Mouse (Mus musculus): Measurements from ENCODE around the gene Vgll4. TPM values are rescaled to one million over a fixed set of nuclear protein-coding genes. Genes with fewer than 3 reads are reported as not detected.
A peak's percentile ranks its signal among the peaks of the same experiment; 100 is the strongest.

The Vgll4 gene
- polyA plus RNA-seq, 1 experiment: 59.1 TPM

- Histone ChIP-seq H3K4me1 (ENCODE audit: control insufficient read depth, insufficient read depth, insufficient read length, low read length) (peaks cover 8% of the 10 kb centered on the region), H3K27ac (replicated peaks; ENCODE audit: low read depth, low read length) (no peak overlapping the region), H3K4me3 (ENCODE audit: insufficient read depth, low read depth, low read length) (no peak overlapping the region)
Measured at GRCm38 (mm10) chr6:114833791-114834346, 135.9 kb downstream of the Vgll4 start.

DNA sequence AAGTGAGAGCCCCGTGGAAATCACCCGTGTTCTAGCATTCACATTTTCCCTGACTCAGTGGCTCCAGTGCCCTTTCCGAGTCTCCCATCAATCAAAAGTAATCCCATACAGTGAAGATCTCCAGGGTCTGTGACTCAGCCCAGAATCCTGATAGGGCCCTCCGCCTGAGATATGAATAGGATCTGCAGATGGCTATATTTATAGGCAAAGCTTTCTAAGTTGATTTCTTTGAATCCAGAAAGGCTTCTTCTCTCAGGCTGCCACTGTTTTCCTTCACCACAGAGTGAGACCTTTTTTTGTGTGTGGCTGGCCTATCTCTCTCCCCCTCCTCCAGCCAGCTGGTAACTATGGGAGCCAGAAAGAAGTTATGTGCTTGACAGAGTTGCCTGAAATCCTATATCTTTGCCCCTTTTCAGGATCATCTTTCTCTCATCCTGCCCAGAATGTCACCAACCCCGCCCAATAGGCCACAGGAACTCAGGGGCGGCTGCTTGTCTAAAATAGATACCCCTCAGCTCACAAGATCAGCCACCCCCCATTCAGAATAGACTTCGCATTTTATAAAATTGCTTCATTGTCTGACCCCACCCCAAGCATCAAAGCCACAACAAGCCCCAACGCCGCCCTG is 136.6 kb downstream of the Vgll4 start:
- peaks cover 7% of the 10 kb centered on the region; the same call in 1 of the 2 replicates for H3K4me1 ChIP-seq (ENCODE audit: control insufficient read depth, insufficient read depth, insufficient read length, low read length)
- no peak overlapping the region for H3K27ac ChIP-seq (replicated peaks; ENCODE audit: low read depth, low read length)
- no peak overlapping the region for H3K4me3 ChIP-seq (ENCODE audit: insufficient read depth, low read depth, low read length)

- Histone ChIP-seq H3K4me3 (ENCODE audit: insufficient read depth, low read depth, low read length) (no peak overlapping the region), H3K27ac (replicated peaks; ENCODE audit: low read depth, low read length) (no peak overlapping the region), H3K4me1 (ENCODE audit: control insufficient read depth, insufficient read depth, insufficient read length, low read length) (peaks cover 7% of the 10 kb centered on the region; the same call in 1 of the 2 replicates)
Measured at GRCm38 (mm10) chr6:114831807-114832206, 138.0 kb downstream of the Vgll4 start.

DNA sequence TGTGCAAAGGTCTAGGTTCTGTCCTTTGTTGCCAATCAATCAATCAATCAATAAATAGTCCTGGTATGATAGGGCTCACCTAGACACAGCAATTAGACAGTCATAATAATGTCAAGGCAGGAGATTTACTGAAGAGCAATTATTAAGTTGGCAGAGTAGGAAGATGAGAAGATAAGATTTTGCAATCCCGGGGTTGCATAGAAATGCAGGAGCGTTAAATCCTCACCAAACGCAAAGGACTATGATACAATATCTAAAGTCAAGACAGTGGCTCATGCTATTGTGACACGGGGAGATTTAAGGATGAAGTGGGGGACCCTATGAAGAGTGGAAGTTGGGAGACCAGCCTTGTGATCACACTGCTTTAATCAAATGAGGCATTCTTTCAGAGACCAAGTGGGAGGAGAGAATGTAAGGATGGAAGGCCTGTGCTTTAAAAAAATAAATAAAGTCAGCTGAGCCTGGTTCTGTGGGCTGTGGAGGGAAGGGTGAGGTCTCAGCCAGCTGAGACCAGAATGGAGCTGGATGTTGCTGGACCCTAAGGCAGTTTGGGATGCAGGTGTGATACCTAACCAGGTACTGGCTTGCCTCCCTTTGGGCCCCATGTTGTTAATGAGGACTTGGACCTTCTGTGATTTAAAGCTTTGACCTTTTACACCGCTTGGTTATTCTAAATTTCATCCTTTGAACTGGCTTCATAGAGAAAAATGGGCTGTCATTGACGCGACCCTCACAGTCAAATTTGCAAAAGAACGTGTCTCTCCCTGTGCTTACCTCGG is 139.9 kb downstream of the Vgll4 start:
- H3K4me1 ChIP-seq (ENCODE audit: control insufficient read depth, insufficient read depth, insufficient read length, low read length): peaks cover 7% of the 10 kb centered on the region; the same call in 1 of the 2 replicates
- no peak overlapping the region for H3K4me3 ChIP-seq (ENCODE audit: insufficient read depth, low read depth, low read length)
- peak overlapping the region; percentile 69 for H3K27ac ChIP-seq (replicated peaks; ENCODE audit: low read depth, low read length)

GRCm38 (mm10) chr6:114826889-114827288 is 142.9 kb downstream of the Vgll4 start:
- Histone ChIP-seq H3K4me3 (ENCODE audit: insufficient read depth, low read depth, low read length) (no peak overlapping the region), H3K27ac (replicated peaks; ENCODE audit: low read depth, low read length) (no peak overlapping the region), H3K4me1 (ENCODE audit: control insufficient read depth, insufficient read depth, insufficient read length, low read length) (peaks cover 7% of the 10 kb centered on the region; the same call in 1 of the 2 replicates)

DNA sequence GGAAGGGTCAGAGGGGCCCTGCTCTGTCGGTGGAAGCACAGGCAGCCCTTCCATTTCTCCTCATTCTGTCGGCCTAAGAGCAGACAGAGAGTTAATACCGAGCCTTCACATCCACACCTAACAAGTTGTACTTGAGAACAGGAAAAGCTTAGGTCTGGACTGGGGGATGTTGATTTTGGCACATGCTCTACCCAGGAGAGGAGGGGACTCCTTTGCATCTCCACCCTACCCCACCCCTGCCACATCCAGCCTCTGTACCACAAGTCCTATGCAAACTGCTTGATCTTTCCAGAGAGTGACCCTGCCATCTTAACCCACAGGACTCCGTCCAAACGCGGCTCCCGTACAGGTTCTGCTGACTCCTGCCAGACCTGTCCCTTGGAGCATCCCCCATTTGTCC is 148.1 kb downstream of the Vgll4 start:
- H3K27ac ChIP-seq (replicated peaks; ENCODE audit: low read depth, low read length): no peak overlapping the region
- H3K4me3 ChIP-seq (ENCODE audit: insufficient read depth, low read depth, low read length): no peak overlapping the region
- H3K4me1 ChIP-seq (ENCODE audit: control insufficient read depth, insufficient read depth, insufficient read length, low read length): peaks cover 9% of the 10 kb centered on the region; the same call in 1 of the 2 replicates

DNA sequence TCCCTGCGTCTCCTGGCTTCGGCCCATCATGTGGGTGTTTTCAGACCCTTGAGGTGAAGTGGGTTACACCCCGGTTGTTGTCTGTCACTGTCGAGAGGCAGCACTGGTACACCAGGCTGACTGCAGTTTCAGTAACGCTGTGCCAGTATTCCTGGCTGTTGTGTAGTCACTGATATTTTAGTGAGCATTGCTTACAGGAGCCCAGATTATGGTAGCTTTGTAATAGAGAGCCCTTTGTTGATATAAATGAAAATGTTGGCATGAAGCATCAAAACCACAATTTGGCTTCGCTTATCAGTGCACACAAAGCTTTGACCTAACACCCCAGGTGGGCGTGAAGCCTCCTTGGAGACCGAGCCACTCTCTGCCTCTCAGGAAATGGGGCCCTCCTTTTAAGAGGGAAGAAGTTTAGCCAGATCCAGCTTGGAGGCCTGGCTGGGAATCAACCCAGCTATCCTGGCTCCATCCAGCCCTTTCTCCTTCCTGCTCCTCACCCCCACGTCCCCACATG is 149.8 kb downstream of the Vgll4 start:
- no peak overlapping the region for H3K27ac ChIP-seq (replicated peaks; ENCODE audit: low read depth, low read length)
- peaks cover 9% of the 10 kb centered on the region; the same call in 1 of the 2 replicates for H3K4me1 ChIP-seq (ENCODE audit: control insufficient read depth, insufficient read depth, insufficient read length, low read length)
- H3K4me3 ChIP-seq (ENCODE audit: insufficient read depth, low read depth, low read length): no peak overlapping the region

DNA sequence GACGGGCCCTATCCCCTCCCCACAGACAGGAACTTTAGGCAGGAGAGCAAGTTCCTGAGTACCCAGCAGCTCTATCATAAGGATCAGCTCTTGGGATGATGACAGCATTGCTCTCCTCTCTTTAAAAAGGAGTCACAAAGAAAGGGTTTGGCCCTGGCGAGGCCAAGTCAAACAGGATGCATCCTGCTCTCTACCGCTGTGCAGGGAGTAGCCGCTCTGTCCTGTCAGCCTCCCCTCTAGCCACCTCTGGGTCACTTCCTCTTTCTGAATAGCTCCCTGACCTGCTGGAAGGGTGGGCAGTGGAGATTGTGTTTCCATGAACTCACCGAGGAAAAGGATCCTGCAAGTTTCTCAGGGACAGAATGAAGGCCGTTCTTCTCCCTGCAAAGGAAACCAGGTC is 151.3 kb downstream of the Vgll4 start:
- peaks cover 9% of the 10 kb centered on the region; the same call in 1 of the 2 replicates for H3K4me1 ChIP-seq (ENCODE audit: control insufficient read depth, insufficient read depth, insufficient read length, low read length)
- no peak overlapping the region for H3K4me3 ChIP-seq (ENCODE audit: insufficient read depth, low read depth, low read length)

DNA sequence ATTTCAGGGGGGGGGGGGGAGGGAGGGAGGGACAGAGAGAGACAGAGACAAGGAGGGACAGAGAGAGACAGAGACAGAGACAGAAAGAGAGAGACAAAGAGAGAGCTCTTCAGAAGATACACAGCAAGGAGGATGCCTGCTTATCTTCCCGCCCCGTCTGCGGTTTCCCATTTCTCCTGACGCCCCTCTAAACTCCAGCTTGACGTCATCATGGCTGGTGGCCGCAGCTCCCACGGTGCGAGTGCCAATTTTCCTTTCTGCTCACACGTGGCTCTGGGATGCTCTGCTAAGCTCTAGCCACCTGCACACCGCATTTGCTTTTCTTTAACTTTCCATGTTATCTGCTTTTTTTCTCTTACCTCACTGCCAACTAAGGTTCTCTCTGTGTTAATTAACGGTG is 151.8 kb downstream of the Vgll4 start:
- peak overlapping the region; percentile 56; the same call in 1 of the 2 replicates for H3K27ac ChIP-seq (replicated peaks; ENCODE audit: low read depth, low read length)
- no peak overlapping the region for H3K4me3 ChIP-seq (ENCODE audit: insufficient read depth, low read depth, low read length)
- peaks cover 10% of the 10 kb centered on the region for H3K4me1 ChIP-seq (ENCODE audit: control insufficient read depth, insufficient read depth, insufficient read length, low read length)

More for the DNA sequence above, 151.3 kb downstream of the Vgll4 start:
- peak overlapping the region; percentile 56 for H3K27ac ChIP-seq (replicated peaks; ENCODE audit: low read depth, low read length)

- H3K4me3 ChIP-seq (ENCODE audit: insufficient read depth, low read depth, low read length): no peak overlapping the region
- no peak overlapping the region for H3K27ac ChIP-seq (replicated peaks; ENCODE audit: low read depth, low read length)
- H3K4me1 ChIP-seq (ENCODE audit: control insufficient read depth, insufficient read depth, insufficient read length, low read length): peaks cover 13% of the 10 kb centered on the region
Measured at GRCm38 (mm10) chr6:114814882-114815650, 154.7 kb downstream of the Vgll4 start.

DNA sequence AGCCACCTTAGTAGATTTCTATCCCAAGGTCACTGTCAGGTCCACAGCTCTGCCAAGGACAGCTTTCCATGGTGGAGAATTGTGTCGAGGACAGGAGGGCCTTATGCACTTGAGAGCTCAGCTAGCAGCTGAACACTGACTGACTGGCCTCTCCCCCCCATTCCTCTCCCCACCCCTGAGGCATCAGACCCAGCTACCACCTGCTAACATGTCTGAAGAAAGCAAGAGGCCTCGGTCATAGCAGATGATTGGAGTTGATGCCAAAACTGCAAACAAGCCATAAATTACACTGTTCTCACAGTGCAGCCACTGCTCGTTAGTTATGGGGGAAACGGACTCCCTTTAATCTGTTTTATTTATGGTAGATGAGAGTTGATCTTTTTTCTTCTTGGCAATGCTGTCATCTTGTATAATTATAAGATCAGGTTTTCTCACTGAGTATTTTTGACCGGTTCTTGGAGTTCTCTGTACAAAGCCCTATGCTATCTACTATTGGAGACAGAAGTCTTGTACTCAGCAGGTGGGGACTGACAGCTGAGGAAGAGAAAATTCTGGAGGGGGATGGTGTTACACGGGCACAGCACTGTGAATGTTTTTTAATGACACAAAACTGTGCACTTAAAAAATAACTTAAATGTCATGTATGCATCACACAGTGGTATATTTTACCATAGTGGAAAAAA is 155.5 kb downstream of the Vgll4 start:
- Histone ChIP-seq H3K4me1 (ENCODE audit: control insufficient read depth, insufficient read depth, insufficient read length, low read length) (peaks cover 12% of the 10 kb centered on the region), H3K4me3 (ENCODE audit: insufficient read depth, low read depth, low read length) (no peak overlapping the region), H3K27ac (replicated peaks; ENCODE audit: low read depth, low read length) (no peak overlapping the region)

DNA sequence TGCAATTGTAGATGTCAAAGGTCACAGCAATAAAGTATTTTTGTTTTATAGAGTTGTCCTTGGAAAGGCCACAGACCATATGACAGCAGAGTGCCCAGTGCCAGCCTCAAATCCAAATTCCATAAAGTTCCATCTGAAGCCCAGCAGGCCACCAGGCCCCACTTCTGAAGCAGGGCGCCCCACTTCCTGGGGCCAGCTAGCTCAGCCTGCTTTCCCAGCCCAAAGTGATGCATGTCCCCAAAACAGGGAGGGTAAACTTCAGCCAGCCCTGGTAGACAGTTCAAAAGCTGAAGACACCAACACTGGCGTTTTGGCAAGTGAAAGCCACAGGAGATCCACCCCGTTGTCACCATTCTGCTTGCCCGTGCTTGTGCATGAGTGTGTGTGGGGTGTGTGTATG is 157.0 kb downstream of the Vgll4 start:
- peak overlapping the region; percentile 45 for H3K27ac ChIP-seq (replicated peaks; ENCODE audit: low read depth, low read length)
- no peak overlapping the region for H3K4me3 ChIP-seq (ENCODE audit: insufficient read depth, low read depth, low read length)
- peaks cover 8% of the 10 kb centered on the region for H3K4me1 ChIP-seq (ENCODE audit: control insufficient read depth, insufficient read depth, insufficient read length, low read length)

- Histone ChIP-seq H3K4me3 (ENCODE audit: insufficient read depth, low read depth, low read length) (no peak overlapping the region), H3K27ac (replicated peaks; ENCODE audit: low read depth, low read length) (0 out of 2 replicates have a peak overlapping the region, but pooled peaks have one; percentile 45), H3K4me1 (ENCODE audit: control insufficient read depth, insufficient read depth, insufficient read length, low read length) (peaks cover 8% of the 10 kb centered on the region)
Measured at GRCm38 (mm10) chr6:114812322-114812721, 157.5 kb downstream of the Vgll4 start.

Measured in brown adipose tissue, adult 24 weeks (tissue).